Mouse (Mus musculus) gastrocnemius, postnatal 10 days (tissue): ENCODE data around the gene A330070K13Rik. TPM values are rescaled to one million over a fixed set of nuclear protein-coding genes. Genes with fewer than 3 reads are reported as not detected.

ENCODE experiments used
- DNase-seq: peaks from one replicate; pipeline ENCODE4 v3.0.0; 2021; ENCODE audit warnings: mixed read lengths
- total RNA-seq, 2 experiments: library from RNA; stranded (reverse); gene quantifications; 2 replicates each; pipeline ENCODE4 v1.2.3; 2021

Gene A330070K13Rik
- total RNA-seq, 2 experiments from 2014 or later = not detected

- DNase-seq = no peak
Observed at GRCm38 (mm10) chr5:130329889-130330288, 54.5 kb downstream of the A330070K13Rik start.

Other genes with a start within 250 kb of the A330070K13Rik start
- 1 to 10 TPM; 3.9 to 5.7 TPM for gene Kctd7, start 239.8 kb downstream of the A330070K13Rik start, total RNA-seq
- 10 to 100 TPM; 33.3 to 39.3 TPM for gene Rabgef1, start 212.8 kb downstream of the A330070K13Rik start, total RNA-seq
- gene Tmem248, start 167.6 kb downstream of the A330070K13Rik start, total RNA-seq = 10 to 100 TPM; 25.2 to 29.9 TPM
- gene Sbds, start 129.1 kb downstream of the A330070K13Rik start, total RNA-seq = 10 to 100 TPM; 25.8 to 31.6 TPM
- 1 to 10 TPM; 9.1 to 9.3 TPM for gene Tyw1, start 129.0 kb downstream of the A330070K13Rik start, total RNA-seq
- gene Caln1, start 15.2 kb downstream of the A330070K13Rik start, total RNA-seq = under 1 TPM; 0.36 to 0.56 TPM